Comparison of ENCODE assay signal across 15 mouse cellular contexts in genomic region chr2:79618614-79619568, GRCm38 (mm10). TPM values are rescaled to one million over a fixed set of nuclear protein-coding genes. Genes with fewer than 3 reads are reported as not detected.
DNase-seq lines count a peak whose midpoint lies in the region; ATAC-seq and TF ChIP-seq lines count a peak whose summit lies in the region.
"Had no signal": no experiment of that assay in that cellular context is flagged by ENCODE, and none has a peak within 500 bp of the region (broad histone marks: within the 10 kb centered on the region; RNA-seq: fewer than 3 reads in every experiment).

No protein-coding gene starts in this region.

- no peak overlapping the region for H3K27ac ChIP-seq in kidney, embryonic 16.5 days (ENCODE audit: low read length)
- H3K27ac ChIP-seq in midbrain, postnatal 0 days (ENCODE audit: low read depth, low read length), result no peak overlapping the region
- H3K27ac ChIP-seq: hindbrain, postnatal 0 days had no signal

- no peaks in the 10 kb centered on the region for H3K36me3 ChIP-seq in kidney, embryonic 16.5 days (ENCODE audit: insufficient read depth, low read length)
- no peaks in the 10 kb centered on the region for H3K36me3 ChIP-seq in midbrain, postnatal 0 days (ENCODE audit: insufficient read depth, low read length)

- no peaks in the 10 kb centered on the region for H3K27me3 ChIP-seq in kidney, embryonic 16.5 days (ENCODE audit: insufficient read depth, low read length)
- no peaks in the 10 kb centered on the region for H3K27me3 ChIP-seq in midbrain, postnatal 0 days (ENCODE audit: insufficient read depth, low read length)

- H3K4me2 ChIP-seq in kidney, embryonic 16.5 days (replicated peaks; ENCODE audit: low read depth, low read length), result no peak overlapping the region
- H3K4me2 ChIP-seq in midbrain, postnatal 0 days (ENCODE audit: low read depth, low read length, poor library complexity, severe bottlenecking), result no peak overlapping the region

- H3K4me1 ChIP-seq in kidney, embryonic 16.5 days (ENCODE audit: insufficient read depth, low read length), result peaks cover 8% of the 10 kb centered on the region; the same call in 1 of the 2 replicates
- H3K4me1 ChIP-seq in midbrain, postnatal 0 days (ENCODE audit: insufficient read depth, low read length), result no peaks in the 10 kb centered on the region

- 62% methylated on average over 6 of the region's 6 CpGs for WGBS in kidney, embryonic 16.5 days
- whole genome bisulfite sequencing in midbrain, postnatal 0 days, result 84% methylated on average over 6 of the region's 6 CpGs

- TF ChIP-seq CTCF in midbrain, postnatal 0 days (IDR thresholded peaks at IDR 0.05), result no peak

- 0 out of 2 replicates have a peak, but pooled peaks have one; percentile 30 for ATAC-seq in common myeloid progenitor, adult 5-6 weeks (replicated peaks; ENCODE audit: low read depth, poor library complexity, severe bottlenecking)
- peak; percentile 82 for ATAC-seq in kidney, embryonic 16.5 days (ENCODE audit: low FRiP score, low TSS enrichment)
- no peak for ATAC-seq in midbrain, postnatal 0 days (ENCODE audit: low FRiP score)
- ATAC-seq: hindbrain, postnatal 0 days had no signal

- no peak overlapping the region for H3K4me3 ChIP-seq in kidney, embryonic 16.5 days (ENCODE audit: low read length)
- no peak overlapping the region for H3K4me3 ChIP-seq in midbrain, postnatal 0 days (ENCODE audit: low read depth, low read length)
- H3K4me3 ChIP-seq: erythroblast, embryonic 14.5 days had no signal

- H3K9me3 ChIP-seq in kidney, embryonic 16.5 days (ENCODE audit: low read length), result no peaks in the 10 kb centered on the region
- no peaks in the 10 kb centered on the region for H3K9me3 ChIP-seq in midbrain, postnatal 0 days (ENCODE audit: low read length)

- DNase-seq in 416B (ENCODE audit: low read depth), result peak; percentile 54
- DNase-seq in monocyte, adult 2 months (ENCODE audit: low read depth in 1 of 2, low spot score in 2 of 2), result peak; percentile 14 to 34
- DNase-seq in layer of hippocampus, adult 8-10 months (ENCODE audit: low spot score in 2 of 2), result no peak
- no peak for DNase-seq in layer of hippocampus, adult 18-20 months (ENCODE audit: low spot score in 2 of 2)
- no peak for DNase-seq in midbrain, postnatal 0 days (ENCODE audit: low spot score)
- DNase-seq in cerebellum, postnatal 14 days, result no peak
- DNase-seq: adrenal gland, postnatal 36 days; heart, adult 11 months; heart, postnatal 10 days; layer of hippocampus, postnatal 36 days; right cerebral cortex, postnatal 14 days had no signal

- H3K9ac ChIP-seq in kidney, embryonic 16.5 days (replicated peaks; ENCODE audit: low read length), result no peak overlapping the region
- H3K9ac ChIP-seq in midbrain, postnatal 0 days (replicated peaks; ENCODE audit: low read length, poor library complexity, severe bottlenecking), result no peak overlapping the region

RNA-seq across cellular contexts. Expression of gene Itprid2, which starts 16.3 kb away (rescaled TPM):
- 12.3 and 14.9 TPM in 2 replicates for total RNA-seq in common myeloid progenitor, adult 5-6 weeks (2017)
- polyA plus RNA-seq in kidney, embryonic 16.5 days (2015; fragmentation: Nextera tagmentation; extraction: Ambion mirVana), result 22.5 and 22.6 TPM in 2 replicates
- total RNA-seq in layer of hippocampus, adult 8-10 months (2022), result 10 to 100 TPM; 43.7 to 54.0 (median 49.5) TPM
- total RNA-seq in layer of hippocampus, adult 18-20 months (2021), result 10 to 100 TPM; 41.9 to 44.6 TPM
- 9.7 and 10.0 TPM in 2 replicates for total RNA-seq in midbrain, postnatal 0 days (2014; rRNA removed)
- 3.4 TPM in 2 replicates for polyA plus RNA-seq in midbrain, postnatal 0 days (2015; fragmentation: Nextera tagmentation; extraction: Ambion mirVana)

Comparison
In these comparisons a context has a peak if more than half of its experiments do, and no peak if none do; other contexts are left out.
1. DNase-seq: peak in 416B (single experiment) and monocyte, adult 2 months (2 of 2); none in layer of hippocampus, adult 8-10 months (0 of 2), layer of hippocampus, adult 18-20 months (0 of 2), midbrain, postnatal 0 days (single experiment) and cerebellum, postnatal 14 days (0 of 2).